Mouse (Mus musculus) frontal cortex, postnatal 36 days (tissue): ENCODE results near the gene Shroom3.
A peak's percentile ranks its signal among the peaks of the same experiment; 100 is the strongest.

Experiments
- DNase-seq, 2 experiments: peaks; one replicate each; pipeline ENCODE4 v3.0.0; 2022; ENCODE audit warnings: low spot score in 2 of 2

The Shroom3 gene

DNA sequence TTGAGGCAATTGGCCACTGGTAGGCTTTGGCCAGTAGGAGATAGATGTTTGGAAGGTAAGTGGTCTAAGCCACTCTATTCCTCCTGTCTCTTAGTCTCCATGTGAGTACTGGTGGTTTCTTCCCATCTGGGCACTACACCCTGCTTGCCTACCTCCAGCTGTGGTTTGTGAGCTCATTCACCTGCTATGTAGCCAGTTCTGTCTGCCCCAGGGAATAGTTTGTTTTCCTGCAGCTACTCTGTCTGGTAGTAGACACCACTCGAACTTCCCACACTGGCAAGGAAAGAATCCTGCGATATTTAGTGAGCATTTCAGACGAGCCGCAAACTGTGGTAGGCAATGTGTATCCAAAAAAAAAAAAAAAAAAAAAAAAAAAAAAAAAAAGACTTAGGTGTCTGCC is 68.3 kb downstream of the Shroom3 start:
- DNase-seq, result no peak

DNA sequence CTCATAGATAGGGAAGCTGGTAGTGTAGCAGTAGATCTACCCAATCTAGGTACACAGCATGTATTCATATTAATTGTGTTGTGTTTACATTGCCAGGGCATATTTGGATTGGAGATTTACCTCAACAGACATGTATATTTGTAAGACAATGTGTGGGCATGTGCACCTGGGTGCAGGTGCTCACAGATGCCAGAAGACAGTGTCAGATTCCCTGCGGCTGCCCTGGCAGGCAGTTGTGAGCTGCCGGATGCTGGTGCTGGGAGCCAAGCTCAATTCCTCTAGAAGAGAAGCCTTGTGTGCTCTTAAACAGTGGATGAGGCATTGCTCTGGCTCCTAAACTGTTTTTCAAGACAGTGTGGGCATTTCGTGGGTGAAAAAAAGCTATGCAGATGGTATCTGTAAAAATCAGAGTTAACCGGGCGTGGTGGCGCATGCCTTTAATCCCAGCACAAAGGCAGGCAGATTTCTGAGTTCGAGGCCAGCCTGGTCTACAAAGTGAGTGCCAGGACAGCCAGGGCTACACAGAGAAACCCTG is 72.1 kb downstream of the Shroom3 start:
- peak; percentile 13 to 48 for DNase-seq

DNA sequence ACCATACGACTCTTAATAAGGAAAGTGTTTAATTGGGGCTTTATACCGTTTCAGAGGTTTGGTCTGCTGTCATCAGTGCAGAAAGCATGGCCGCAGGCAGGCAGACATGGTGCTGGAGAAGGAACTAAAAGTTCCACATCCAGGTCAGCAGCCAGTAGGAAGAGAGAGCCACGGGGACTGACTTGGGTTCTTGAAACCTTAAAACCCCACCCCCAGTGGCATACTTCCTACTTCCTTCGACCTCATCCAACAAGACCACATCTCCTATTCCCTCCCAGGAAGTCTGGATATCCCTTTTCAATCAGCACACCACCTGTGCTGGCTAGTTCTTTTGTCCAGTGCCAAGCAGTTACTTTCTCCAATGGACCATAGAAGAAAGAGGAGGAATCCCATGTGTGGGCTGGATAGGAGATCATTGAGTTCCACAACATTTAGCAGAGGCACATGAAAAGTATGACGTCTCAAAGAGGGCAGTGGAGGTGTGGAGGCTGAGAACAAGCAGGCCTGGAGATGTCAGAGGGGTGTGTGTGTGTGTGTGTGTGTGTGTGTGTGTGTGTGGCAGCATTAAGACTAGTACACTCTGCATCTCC is 76.0 kb downstream of the Shroom3 start:
- DNase-seq, result no peak

DNA sequence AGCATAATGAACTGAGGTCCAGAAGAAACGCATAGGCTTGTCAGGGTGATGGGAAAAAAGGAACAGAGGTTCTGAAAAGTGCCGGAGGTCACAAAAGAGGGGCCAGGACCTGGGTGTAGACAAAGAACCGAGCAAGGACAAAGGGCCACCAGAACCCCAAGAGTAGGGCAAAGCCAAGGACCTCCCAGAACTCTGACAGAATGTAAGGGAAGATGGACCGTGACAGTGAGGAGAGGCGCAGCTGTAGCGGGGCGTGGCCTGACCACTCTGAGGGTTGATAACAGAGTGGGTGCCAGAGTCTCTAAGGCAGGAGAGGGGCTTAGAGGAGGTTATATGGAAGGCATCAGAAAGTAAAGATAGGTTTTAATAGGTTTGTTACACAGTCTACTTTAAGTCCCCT is 77.3 kb downstream of the Shroom3 start:
- no peak for DNase-seq

DNA sequence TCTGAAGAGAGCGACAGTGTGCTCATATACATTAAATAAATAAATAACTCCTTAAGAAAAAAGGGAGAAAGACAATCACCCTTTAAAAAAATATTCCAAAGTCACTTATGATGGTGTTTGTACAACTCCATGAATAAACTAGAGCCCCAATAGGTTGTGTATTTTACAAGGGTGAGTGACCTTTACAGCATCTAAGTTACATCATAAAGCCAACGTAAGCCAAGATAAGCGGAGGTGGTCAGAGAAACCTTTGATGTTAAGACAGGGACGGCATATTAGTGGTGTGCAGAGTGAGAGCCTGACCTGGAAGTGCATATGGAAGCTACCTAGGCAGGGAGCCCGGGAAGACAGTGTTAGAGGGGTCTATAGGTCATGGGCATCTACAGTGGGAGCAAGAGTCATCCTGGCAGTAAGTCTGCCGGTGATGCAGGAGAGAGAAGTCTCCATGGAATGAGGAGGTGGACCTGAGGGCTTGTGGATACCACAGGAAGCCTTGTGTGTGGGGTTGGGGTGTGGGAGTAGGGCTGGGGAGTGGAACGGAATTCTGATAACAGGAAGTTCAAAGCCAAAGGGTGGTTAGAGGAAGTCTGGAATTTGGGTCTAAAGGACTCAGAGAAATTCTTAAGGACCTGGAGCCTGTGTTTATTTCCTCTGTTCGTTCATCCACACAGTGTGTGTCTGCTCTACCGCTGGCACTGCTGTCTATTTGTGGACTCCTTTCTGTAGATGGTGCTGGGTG is 78.5 kb downstream of the Shroom3 start:
- no peak for DNase-seq

DNA sequence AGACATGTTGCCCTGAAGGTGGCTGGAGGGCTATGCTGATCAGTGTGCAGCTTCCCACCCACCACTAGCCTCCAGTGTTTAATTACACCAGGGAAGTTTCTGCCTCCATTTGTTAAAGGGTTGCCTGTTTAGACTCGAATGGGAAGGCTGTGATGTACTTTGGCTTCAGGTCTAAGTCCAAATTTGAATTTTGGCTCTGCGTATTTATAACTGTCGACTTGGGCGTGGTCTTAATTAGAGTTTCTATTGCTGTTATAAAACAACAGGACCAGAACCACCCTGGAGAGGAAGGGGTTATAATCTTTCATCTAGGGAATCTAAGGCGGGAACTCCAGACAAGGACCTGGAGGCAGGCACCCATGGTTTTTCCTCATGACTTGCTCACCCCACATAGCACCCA is 79.2 kb downstream of the Shroom3 start:
- DNase-seq, result no peak

DNA sequence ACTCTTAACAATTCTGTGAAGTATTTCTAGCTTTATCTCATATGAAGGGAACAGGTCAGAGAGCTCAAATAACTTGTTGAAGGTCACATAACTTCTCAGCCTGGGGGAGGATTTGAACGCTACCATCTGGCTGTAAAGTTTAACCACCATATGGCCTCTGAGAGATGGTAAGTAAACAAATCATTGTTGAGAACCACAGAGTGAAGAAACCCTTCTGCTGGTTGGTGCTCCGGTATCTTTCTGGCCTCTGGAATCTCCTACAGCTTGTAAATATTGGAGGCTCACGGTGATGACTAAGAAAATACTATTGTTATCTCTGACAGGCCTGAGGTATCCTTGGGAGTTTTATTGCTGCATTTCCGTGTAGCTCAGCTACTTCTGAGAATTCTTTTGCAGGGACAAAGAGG is 80.3 kb downstream of the Shroom3 start:
- DNase-seq, result peak in 1 of 2 experiments; percentile 2

DNA sequence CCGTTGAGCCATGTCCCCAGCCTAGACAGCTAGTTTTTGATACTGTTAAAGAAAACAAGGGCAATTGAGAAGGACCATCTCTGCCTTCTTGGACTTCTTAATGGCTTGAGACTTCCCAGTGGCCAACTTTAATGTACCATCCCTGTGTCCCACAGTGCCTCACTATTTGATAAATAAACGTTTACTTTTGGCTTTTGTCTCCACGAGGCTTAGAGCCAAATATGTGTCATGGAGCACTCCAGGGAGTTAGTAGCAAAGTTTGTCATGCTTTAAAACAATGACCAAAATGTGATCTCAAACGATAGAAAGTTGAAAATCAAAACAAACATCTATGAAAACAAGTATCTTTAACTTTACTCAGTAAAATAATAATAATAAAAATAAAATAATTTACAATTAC is 83.1 kb downstream of the Shroom3 start:
- DNase-seq, result no peak

DNA sequence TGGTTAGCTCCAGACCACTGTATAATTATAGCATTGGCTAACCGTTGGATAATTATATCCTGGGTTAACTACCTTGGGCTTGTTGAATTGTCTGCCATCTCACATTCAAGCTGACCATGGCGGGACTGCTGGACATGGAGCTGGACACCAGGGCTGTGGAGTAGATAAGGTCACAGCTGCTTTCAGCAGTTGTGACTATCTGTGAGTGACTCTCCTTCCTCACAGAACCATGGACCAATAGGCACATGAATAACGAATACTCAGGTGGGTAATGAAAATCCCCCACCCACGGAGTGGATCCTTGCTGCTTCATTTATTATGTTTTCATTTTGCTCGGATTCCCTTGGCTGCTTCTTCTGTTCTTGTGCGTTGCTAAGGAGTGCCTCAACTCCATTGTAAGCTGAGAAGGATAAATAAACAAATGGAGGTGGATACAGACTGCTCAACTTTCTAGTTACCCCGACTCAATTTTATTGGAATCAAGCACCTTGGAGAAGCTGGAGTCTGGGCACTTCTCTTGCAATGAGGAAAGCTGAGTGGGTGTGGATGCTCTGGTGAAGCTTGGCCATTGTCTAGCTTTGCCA is 84.1 kb downstream of the Shroom3 start:
- DNase-seq, result no peak

DNA sequence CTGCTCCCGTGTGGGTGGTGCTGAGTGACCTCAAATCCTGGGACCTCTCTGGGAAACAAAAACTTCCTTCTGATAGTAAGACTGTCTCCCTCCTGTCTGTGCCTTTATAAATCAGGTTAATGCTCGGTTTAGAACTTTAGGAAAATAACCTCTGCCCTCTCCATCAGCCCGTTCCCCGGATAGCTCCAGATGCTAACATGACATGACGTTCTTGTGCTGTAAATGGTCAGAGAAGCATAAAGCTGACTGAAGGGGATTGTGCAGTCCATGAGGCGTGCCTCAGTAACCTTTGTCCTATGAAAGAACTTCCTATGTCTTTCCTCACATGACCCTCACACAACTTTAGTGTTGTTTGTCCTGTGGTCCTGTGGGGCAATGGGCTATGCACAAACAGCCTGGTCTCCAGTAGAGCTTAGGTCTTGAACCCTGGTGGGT is 84.6 kb downstream of the Shroom3 start:
- DNase-seq, result no peak

DNA sequence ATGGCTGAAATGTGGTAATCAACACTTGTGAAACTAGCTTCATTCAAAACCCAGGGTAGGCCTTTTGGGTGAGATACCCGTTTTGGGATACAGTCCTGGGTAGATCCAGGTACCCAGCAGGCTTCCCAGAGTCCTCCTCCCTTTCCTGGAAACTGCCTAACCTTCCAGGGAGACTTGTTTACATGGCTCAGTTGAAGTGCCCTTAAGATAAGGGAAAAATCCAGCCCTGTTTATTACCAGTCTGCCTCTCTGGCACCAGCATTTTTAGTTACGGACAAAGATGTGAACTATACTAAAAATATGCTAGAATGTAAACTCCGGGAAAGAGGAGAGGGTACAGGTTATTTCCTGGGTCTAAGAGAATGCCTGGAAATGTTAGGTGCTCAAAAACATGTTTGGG is 90.6 kb downstream of the Shroom3 start:
- no peak for DNase-seq

DNA sequence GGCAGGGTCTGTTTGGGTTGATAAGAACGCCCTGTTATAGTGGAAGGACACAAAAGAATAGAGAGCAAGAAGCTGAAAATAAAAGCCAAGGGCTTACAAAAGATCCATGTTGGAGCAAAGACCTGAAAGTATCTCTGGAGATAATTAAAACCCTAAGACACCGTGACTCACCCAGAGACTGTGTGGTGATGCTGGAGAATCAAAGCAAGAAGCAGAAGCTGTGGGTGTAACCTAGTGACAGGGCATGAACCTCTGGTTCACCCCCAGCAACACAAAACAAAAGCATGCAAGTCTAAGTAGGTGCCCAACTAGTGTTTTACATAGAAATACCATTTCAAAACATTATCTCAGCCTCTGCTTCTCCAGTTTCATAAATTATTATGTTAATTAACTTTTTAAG is 91.2 kb downstream of the Shroom3 start:
- no peak for DNase-seq

DNA sequence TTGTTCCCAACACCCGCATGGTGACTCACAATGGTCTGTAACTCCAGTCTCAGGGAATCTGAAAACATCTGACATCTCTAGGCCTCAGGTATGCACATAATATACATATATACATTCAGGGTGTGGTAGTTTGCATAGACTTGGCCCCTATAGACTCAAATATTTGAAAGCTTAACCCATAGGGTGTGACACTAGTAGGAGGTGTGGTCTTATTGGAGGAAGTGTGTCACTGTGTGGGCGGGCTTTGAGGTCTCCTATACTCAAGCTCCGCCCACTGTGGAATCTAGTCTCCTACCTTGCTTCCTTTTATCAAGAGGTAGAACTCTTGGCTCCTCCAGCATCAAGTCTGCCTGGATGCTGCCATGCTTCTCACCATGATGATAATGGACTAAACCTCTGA is 91.7 kb downstream of the Shroom3 start:
- no peak for DNase-seq

DNA sequence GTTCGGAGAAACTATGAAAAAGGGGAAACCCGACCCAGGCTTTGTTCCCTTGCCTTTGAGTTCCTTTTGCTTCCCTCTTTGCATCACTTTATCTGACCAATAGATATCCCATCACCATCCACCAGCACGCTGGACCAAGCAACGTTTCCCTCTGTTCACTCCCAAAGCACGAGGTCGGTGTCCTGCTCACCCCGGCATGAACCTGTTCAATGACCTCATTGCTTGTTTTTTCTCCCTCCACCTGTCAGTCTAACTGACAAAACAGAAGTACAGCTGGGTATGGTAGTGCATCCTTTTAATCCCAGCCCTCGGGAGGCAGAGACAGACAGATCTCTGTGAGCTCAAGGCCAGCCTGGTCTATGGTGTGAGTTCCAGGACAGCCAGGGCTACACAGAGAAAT is 95.2 kb downstream of the Shroom3 start:
- no peak for DNase-seq

DNA sequence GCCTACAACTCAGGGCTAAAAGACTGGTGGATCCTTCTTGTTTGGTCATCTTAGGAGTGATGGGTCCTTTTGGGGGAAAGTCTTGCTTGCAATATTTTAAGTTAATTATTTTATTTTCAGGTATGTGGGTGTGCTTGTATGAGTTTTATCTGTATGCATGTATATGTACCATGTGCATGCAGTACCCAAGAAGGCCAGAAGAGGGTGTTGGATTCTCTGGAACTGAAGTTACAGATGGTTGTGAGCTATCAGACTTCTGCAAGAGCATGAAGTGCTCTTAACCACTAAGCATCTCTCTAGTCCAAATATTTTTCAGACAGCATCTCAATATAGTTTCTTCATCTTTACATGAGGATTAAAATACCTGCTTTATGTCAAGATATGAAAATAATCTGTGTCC is 97.8 kb downstream of the Shroom3 start:
- DNase-seq, result no peak

DNA sequence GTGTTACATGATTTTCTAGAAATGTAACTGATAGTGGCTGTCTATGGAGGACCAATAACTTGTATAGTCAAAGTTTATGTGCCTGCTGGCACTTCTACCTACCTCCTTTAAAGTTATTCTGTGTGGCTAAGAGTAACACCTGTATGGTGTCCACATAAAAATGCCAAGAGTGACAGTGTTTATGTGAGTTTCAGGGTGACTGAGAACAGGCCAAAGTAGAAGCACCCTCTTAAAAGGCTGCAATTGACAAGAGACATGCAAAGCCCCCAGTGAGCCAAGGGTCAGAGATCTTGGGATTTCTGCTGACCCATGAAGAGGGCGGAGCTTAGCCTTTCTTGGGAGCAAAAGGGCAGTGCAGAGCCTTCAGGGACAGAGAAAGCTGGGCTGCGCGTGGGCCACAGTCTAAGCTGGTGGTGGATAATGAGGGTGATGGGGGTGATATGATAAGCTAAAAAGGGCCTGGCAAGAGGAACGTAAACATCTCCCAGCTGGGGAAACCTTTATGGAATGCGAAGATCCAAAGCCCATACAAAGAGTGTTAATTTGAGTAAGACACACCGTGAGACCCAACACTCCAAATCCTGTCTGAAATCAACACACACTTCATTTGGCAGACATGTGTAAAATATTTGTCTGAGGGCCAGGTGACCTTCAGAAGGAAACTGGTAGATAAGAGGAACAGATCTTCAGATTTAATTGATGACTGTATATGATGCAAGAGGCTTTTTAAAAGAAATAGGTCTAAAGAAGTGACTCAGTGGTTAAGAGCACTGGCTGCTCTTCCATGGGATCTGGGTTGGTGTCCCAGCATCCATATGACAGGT is 101.0 kb downstream of the Shroom3 start:
- DNase-seq, result no peak

DNA sequence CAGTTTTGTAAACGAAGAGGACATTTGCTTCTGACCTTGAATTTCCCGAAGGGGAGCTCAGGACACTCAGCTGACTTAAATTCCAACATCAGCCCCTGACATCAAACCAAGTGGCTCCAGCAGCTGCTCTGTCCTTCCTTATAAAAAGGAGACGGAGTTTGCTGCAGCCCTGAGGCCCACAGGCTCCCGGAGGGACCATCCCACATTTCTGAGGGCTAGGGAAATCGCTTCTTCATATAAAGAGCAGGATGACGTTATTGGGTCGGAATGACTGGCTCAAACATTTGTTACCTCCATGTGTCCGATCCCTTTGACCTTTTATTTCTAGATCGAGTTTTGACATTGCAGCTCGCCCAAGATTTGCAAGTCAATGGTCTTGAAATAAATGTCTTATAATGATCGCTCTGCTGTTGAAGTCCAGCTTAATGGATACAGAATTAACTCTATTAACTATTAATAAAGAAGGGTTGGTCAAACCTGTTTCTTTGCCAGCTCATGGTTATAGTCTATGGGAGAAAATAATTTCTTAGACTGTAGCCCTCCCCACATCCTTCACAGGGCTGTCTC is 102.7 kb downstream of the Shroom3 start:
- DNase-seq, result no peak

DNA sequence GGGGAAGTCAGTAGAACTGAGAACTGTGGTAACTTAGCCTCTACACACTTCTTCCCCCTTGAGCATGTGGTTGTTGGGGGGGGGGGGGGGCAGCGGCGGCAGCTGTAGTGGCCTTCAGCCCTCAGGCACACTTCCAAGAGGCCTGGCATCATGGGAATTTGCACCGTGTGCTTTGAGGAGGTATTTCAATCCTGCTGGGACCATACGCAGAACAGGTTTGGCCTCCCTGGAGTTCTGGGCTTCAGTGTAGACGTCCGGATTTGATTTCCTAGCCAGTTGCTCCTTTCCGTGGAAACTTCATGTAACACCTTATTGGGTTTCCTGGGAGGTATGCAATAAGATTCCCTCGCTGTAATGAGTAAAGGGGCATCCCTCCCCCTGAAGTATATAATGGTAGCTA is 105.8 kb downstream of the Shroom3 start:
- no peak for DNase-seq

DNA sequence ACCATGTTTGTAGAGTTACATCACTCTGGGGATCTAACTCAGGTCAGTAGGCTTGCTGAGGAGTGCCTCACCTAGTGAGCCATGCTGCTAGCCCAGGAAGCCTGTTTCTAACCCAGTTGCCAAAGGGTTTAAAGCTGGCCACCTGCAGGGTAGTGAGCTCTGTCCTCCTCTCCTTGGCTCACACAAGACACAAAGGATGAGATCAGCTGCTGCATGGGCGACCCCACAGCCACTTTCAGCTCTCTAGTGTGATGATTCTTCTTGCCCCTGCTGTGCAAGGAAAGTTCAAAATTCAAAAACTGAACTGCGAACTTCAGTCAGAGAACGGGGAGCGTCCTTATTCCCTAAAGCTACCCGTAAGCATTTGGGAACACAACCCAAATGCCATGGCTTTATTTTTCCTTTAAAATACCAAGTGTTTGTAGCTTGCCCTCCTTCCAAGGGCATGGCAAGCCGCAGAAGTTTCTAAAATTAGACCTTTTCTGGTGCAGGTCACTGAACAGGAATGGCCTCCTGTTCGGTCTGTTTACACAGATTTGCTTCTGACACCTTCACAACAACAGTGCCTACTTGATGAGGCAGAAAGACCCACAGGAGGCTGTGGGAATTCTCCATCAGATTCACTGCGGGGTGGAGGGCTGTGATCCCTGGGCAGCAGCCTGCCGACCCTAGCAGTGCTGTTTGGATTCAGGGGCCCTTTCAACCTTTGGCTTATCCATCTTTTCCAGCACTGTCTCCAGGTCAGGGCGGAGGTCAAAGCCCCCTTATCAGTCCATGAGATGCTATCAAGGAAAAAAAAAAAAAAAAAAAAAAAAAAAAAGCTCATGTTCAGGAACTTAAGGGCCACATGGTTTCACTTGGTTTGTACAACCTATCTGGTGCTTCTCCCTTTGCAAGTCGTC is 113.1 kb downstream of the Shroom3 start:
- DNase-seq, result no peak

DNA sequence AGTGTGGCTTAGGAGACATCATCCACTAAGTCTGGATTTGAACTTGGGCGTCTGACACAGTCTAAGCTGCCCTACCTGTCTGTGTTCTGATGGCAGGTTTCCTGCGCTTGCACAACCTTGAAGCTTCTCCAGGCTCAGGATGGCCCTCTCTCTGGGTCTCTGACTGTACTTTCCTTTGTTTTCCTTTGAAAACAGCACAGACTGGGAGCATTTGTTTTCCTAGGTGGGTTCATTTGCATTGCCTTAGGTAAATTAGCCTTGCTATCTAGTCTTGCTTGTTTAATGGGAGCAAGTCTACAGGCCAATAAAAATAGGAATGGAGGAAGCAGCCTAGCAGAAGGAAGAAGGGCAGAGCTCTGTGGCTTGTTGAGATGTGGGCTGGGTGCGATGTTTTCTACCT is 114.7 kb downstream of the Shroom3 start:
- DNase-seq, result no peak

DNA sequence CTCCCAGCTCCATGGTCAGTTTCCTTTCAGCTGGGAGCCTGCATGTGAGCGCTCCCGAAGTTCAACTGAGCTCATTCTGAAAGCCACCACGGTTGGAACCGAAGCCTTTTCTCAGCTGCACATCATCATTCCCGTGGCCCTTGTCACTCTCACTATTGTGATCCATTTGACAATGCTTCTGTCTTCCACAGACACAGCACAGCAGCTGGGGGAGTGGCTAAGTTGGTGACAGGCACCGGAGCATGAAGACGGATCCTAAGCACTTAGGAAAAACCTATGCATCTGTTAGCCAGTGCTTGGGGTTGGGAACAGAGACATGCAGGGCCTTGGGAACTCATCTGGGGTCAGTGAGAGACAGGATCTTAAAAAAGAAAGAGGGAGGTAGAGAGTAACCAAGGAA is 121.1 kb downstream of the Shroom3 start:
- DNase-seq, result no peak
